Mouse (Mus musculus) CD4-positive, CD25-positive, alpha-beta regulatory T cell, adult 2 months (primary cell): ENCODE data around the gene Xpnpep2.
A peak's percentile ranks its signal among the peaks of the same experiment; 100 is the strongest.

Experiments used
- DNase-seq: peaks from one replicate; pipeline ENCODE4 v3.0.0-alpha.2; 2012; ENCODE audit warnings: low read depth, low spot score

Gene Xpnpep2

GRCm38 (mm10) chrX:48108394-48109315, at the start of gene Xpnpep2:
Xpnpep2 (plus strand) TSS chrX:48108725.
- no peak for DNase-seq

GRCm38 (mm10) chrX:48062481-48062880, 46.0 kb upstream of the Xpnpep2 start:
- DNase-seq: no peak

GRCm38 (mm10) chrX:48064166-48064853, 44.2 kb upstream of the Xpnpep2 start:
- DNase-seq: no peak

GRCm38 (mm10) chrX:48066891-48067290, 41.6 kb upstream of the Xpnpep2 start:
- DNase-seq: peak; percentile 3

- no peak for DNase-seq
Measured at GRCm38 (mm10) chrX:48071961-48072360, 36.6 kb upstream of the Xpnpep2 start.

GRCm38 (mm10) chrX:48072401-48072800, 36.1 kb upstream of the Xpnpep2 start:
- no peak for DNase-seq

- no peak for DNase-seq
Measured at GRCm38 (mm10) chrX:48074691-48075090, 33.8 kb upstream of the Xpnpep2 start.

- DNase-seq: no peak
Measured at GRCm38 (mm10) chrX:48076806-48077425, 31.6 kb upstream of the Xpnpep2 start.

- no peak for DNase-seq
Measured at GRCm38 (mm10) chrX:48082364-48082763, 26.2 kb upstream of the Xpnpep2 start.

- DNase-seq: no peak
Measured at GRCm38 (mm10) chrX:48092129-48092528, 16.4 kb upstream of the Xpnpep2 start.

GRCm38 (mm10) chrX:48093555-48093954, 15.0 kb upstream of the Xpnpep2 start:
- peak; percentile 36 for DNase-seq

- DNase-seq: peak; percentile 79
Measured at GRCm38 (mm10) chrX:48094658-48095057, 13.9 kb upstream of the Xpnpep2 start.

GRCm38 (mm10) chrX:48096580-48096979, 11.9 kb upstream of the Xpnpep2 start:
- no peak for DNase-seq

GRCm38 (mm10) chrX:48098470-48099129, 9.9 kb upstream of the Xpnpep2 start:
- peak; percentile 74 for DNase-seq

- peak; percentile 6 for DNase-seq
Measured at GRCm38 (mm10) chrX:48099871-48100270, 8.7 kb upstream of the Xpnpep2 start.

GRCm38 (mm10) chrX:48103256-48103655, 5.3 kb upstream of the Xpnpep2 start:
- no peak for DNase-seq

- DNase-seq: no peak
Measured at GRCm38 (mm10) chrX:48104736-48105441, 3.6 kb upstream of the Xpnpep2 start.

GRCm38 (mm10) chrX:48106226-48106625, 2.3 kb upstream of the Xpnpep2 start:
- DNase-seq: no peak

- DNase-seq: no peak
Measured at GRCm38 (mm10) chrX:48109316-48109655, 761 bp downstream of the Xpnpep2 start.

- no peak for DNase-seq
Measured at GRCm38 (mm10) chrX:48119294-48119693, 10.8 kb downstream of the Xpnpep2 start.
